Mouse (Mus musculus) midbrain, embryonic 11.5 days (tissue): ENCODE data around the gene Olfr1223. TPM values are rescaled to one million over a fixed set of nuclear protein-coding genes. Genes with fewer than 3 reads are reported as not detected.

ENCODE experiments used
- ATAC-seq: fragments of 200-750 bp; cut with Nextera tagmentation; 2 replicates; pipeline ENCODE4 v1.8.0; 2017; ENCODE audit warnings: moderate TSS enrichment, moderate library complexity; ENCODE audit not compliant: low FRiP score
- DNase-seq: peaks from one replicate; pipeline ENCODE4 v3.0.0; 2015; ENCODE audit warnings: low spot score; ENCODE audit errors: missing footprints
- H3K27ac ChIP-seq: fragments of 300-500 bp; sonication (generic); 2 replicates; pipeline ENCODE4 v1.5.1; 2014; ENCODE audit warnings: low read depth, low read length
- H3K27me3 ChIP-seq: fragments of 300-500 bp; sonication (generic); 2 replicates; pipeline ENCODE4 v1.6.1; 2014; ENCODE audit warnings: mild to moderate bottlenecking, low read length, moderate library complexity, mixed read lengths; ENCODE audit not compliant: control insufficient read depth, insufficient read depth
- H3K36me3 ChIP-seq: fragments of 300-500 bp; sonication (generic); 2 replicates; pipeline ENCODE4 v1.6.1; 2014; ENCODE audit warnings: mild to moderate bottlenecking, low read length, moderate library complexity, mixed read lengths; ENCODE audit not compliant: control insufficient read depth, insufficient read depth
- H3K4me1 ChIP-seq: fragments of 300-500 bp; sonication (generic); 2 replicates; pipeline ENCODE4 v1.6.1; 2014; ENCODE audit warnings: low read length; ENCODE audit not compliant: control insufficient read depth, insufficient read depth
- H3K4me2 ChIP-seq: fragments of 300-500 bp; sonication (generic); 2 replicates; pipeline ENCODE4 v1.6.1; 2014; ENCODE audit warnings: mild to moderate bottlenecking, moderate library complexity
- H3K4me3 ChIP-seq: fragments of 300-500 bp; sonication (generic); 2 replicates; pipeline ENCODE4 v1.5.1; 2014; ENCODE audit warnings: low read depth, low read length
- H3K9ac ChIP-seq: fragments of 300-500 bp; sonication (generic); 2 replicates; pipeline ENCODE4 v1.6.1; 2014; ENCODE audit warnings: low read length
- H3K9me3 ChIP-seq: fragments of 300-500 bp; sonication (generic); 2 replicates; pipeline ENCODE4 v1.6.1; 2016; ENCODE audit warnings: low read length; ENCODE audit not compliant: control insufficient read depth
- WGBS: fragments of 180-500 bp; shearing (Covaris S2); extraction: QIAGEN DNeasy Blood & Tissue Kit; methylation state at CpG from one replicate; pipeline ENCODE4 v1.1.7; 2014; 5-methylcytosine and 5-hydroxymethylcytosine counted together
- polyA plus RNA-seq: library from polyadenylated mRNA; unstranded; fragments of >200 nt; fragmentation: Nextera tagmentation; extraction: Ambion mirVana; gene quantifications from 2 replicates; pipeline ENCODE4 v1.2.1, GENCODE M21; 2014

Gene Olfr1223
- polyA plus RNA-seq, 1 experiment from 2014 or later: not detected

- no peak for ATAC-seq
- H3K4me2 ChIP-seq: no peak overlapping the region
- H3K36me3 ChIP-seq: no peaks in the 10 kb centered on the region
- H3K4me3 ChIP-seq: no peak overlapping the region
- no peaks in the 10 kb centered on the region for H3K27me3 ChIP-seq
- DNase-seq: no peak
- H3K4me1 ChIP-seq: no peaks in the 10 kb centered on the region
- H3K9ac ChIP-seq: no peak overlapping the region
- no peak overlapping the region for H3K27ac ChIP-seq
- no peaks in the 10 kb centered on the region for H3K9me3 ChIP-seq
Observed at GRCm38 (mm10) chr2:89105651-89106050, 45.7 kb downstream of the Olfr1223 start.

DNA sequence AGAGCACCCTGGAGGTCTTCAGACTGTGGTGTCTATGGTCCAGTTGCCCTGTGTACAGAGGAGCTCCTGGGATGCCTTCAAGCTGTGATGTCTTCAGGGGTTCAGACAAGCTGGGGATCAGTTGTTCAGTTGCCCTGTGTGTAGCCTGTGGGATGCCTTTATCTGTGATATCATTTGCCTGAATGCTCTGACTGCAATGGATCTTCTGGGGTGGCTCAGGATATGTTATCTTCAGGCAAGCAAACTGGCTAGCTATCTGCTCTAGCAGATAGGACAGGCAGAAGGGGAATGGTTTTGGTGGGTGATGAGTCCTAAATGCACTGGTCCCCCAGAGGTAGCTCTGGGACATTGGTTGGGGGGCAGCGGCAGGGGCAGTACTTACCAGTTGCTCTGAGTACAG, 57.5 kb downstream of the Olfr1223 start:
- H3K4me3 ChIP-seq: no peak overlapping the region
- ATAC-seq: no peak
- H3K9me3 ChIP-seq: no peaks in the 10 kb centered on the region
- no peaks in the 10 kb centered on the region for H3K36me3 ChIP-seq
- no peaks in the 10 kb centered on the region for H3K27me3 ChIP-seq
- DNase-seq: no peak
- H3K9ac ChIP-seq: no peak overlapping the region
- no peak overlapping the region for H3K27ac ChIP-seq
- H3K4me1 ChIP-seq: no peaks in the 10 kb centered on the region
- 100% methylated on average over 1 of the region's 1 CpGs for WGBS
- no peak overlapping the region for H3K4me2 ChIP-seq

Other genes with a start within 250 kb of the Olfr1223 start
- gene Olfr1208, start 249.2 kb downstream of the Olfr1223 start, polyA plus RNA-seq: not detected in 2 replicates
- not detected in 2 replicates for gene Olfr1209, start 236.4 kb downstream of the Olfr1223 start, polyA plus RNA-seq
- gene Olfr1211, start 213.4 kb downstream of the Olfr1223 start, polyA plus RNA-seq: not detected in 2 replicates
- gene Olfr1212, start 197.6 kb downstream of the Olfr1223 start, polyA plus RNA-seq: not detected in 2 replicates
- gene Gm13762, start 171.3 kb downstream of the Olfr1223 start, polyA plus RNA-seq: not detected in 2 replicates
- not detected in 2 replicates for gene Olfr1214, start 158.9 kb downstream of the Olfr1223 start, polyA plus RNA-seq
- not detected in 2 replicates for gene Olfr1215, start 144.6 kb downstream of the Olfr1223 start, polyA plus RNA-seq
- gene Olfr1216, start 133.2 kb downstream of the Olfr1223 start, polyA plus RNA-seq: not detected in 2 replicates
- gene Olfr1217, start 119.5 kb downstream of the Olfr1223 start, polyA plus RNA-seq: not detected in 2 replicates
- gene Olfr1218, start 90.4 kb downstream of the Olfr1223 start, polyA plus RNA-seq: not detected in 2 replicates
- gene Olfr1219, start 68.0 kb downstream of the Olfr1223 start, polyA plus RNA-seq: not detected in 2 replicates
- gene Olfr1220, start 44.7 kb downstream of the Olfr1223 start, polyA plus RNA-seq: not detected in 2 replicates
- gene Olfr1221, start 34.3 kb downstream of the Olfr1223 start, polyA plus RNA-seq: not detected in 2 replicates
- gene Olfr1222, start 18.5 kb downstream of the Olfr1223 start, polyA plus RNA-seq: not detected in 2 replicates
- not detected in 2 replicates for gene Olfr1224-ps1, start 12.5 kb upstream of the Olfr1223 start, polyA plus RNA-seq
- gene Olfr1225, start 23.1 kb upstream of the Olfr1223 start, polyA plus RNA-seq: not detected in 2 replicates
- not detected in 2 replicates for gene Olfr1226, start 48.5 kb upstream of the Olfr1223 start, polyA plus RNA-seq
- not detected in 2 replicates for gene Olfr1228, start 102.5 kb upstream of the Olfr1223 start, polyA plus RNA-seq
- gene Olfr1229, start 136.5 kb upstream of the Olfr1223 start, polyA plus RNA-seq: not detected in 2 replicates
- not detected in 2 replicates for gene Olfr1230, start 145.7 kb upstream of the Olfr1223 start, polyA plus RNA-seq
- gene Olfr1231, start 155.5 kb upstream of the Olfr1223 start, polyA plus RNA-seq: not detected in 2 replicates
- not detected in 2 replicates for gene Olfr1232, start 178.1 kb upstream of the Olfr1223 start, polyA plus RNA-seq
- not detected in 2 replicates for gene Olfr1233, start 190.8 kb upstream of the Olfr1223 start, polyA plus RNA-seq
- gene Olfr1234, start 213.3 kb upstream of the Olfr1223 start, polyA plus RNA-seq: not detected in 2 replicates